Mouse (Mus musculus) thymus, adult 2 months (tissue): ENCODE data around the gene Rita1. TPM values are rescaled to one million over a fixed set of nuclear protein-coding genes. Genes with fewer than 3 reads are reported as not detected.

ENCODE experiments used
- DNase-seq: peaks from one replicate; pipeline ENCODE4 v3.0.0; 2021
- H3K27ac ChIP-seq: fragments of 200-500 bp; 2 replicates; pipeline ENCODE4 v1.5.1; 2012; ENCODE audit warnings: low read length, control low read depth; ENCODE audit not compliant: control insufficient read depth, insufficient read depth
- H3K27me3 ChIP-seq: fragments of 200-500 bp; 2 replicates; pipeline ENCODE4 v1.6.1; 2012; ENCODE audit warnings: mild to moderate bottlenecking, low read length, moderate library complexity, mixed read lengths; ENCODE audit not compliant: control insufficient read depth, insufficient read depth
- H3K36me3 ChIP-seq: fragments of 200-500 bp; 2 replicates; pipeline ENCODE4 v1.6.1; 2012; ENCODE audit warnings: mild to moderate bottlenecking, low read length, moderate library complexity; ENCODE audit not compliant: control insufficient read depth, insufficient read depth
- H3K4me1 ChIP-seq: fragments of 200-500 bp; replicated peaks from 2 replicates; pipeline ENCODE4 v1.6.1; 2012; ENCODE audit warnings: low read length; ENCODE audit not compliant: control insufficient read depth, insufficient read depth
- H3K4me3 ChIP-seq: fragments of 200-500 bp; 2 replicates; pipeline ENCODE4 v1.5.1; 2012; ENCODE audit warnings: mild to moderate bottlenecking, low read length, control low read depth, moderate library complexity; ENCODE audit not compliant: control insufficient read depth, insufficient read depth
- CTCF ChIP-seq: fragments of 200-500 bp; IDR thresholded peaks from 2 replicates; pipeline ENCODE4 v1.5.1; 2012; ENCODE audit warnings: mild to moderate bottlenecking, control low read depth, low read length, moderate library complexity, borderline replicate concordance; ENCODE audit not compliant: control insufficient read depth, poor library complexity, insufficient read depth; ENCODE audit errors: extremely low read depth
- POLR2A ChIP-seq: fragments of 200-500 bp; IDR thresholded peaks from 2 replicates; pipeline ENCODE4 v1.6.1; 2012; ENCODE audit warnings: mild to moderate bottlenecking, low read length, control low read depth, moderate library complexity; ENCODE audit not compliant: control insufficient read depth, poor library complexity, insufficient read depth; ENCODE audit errors: extremely low read depth
- WGBS: fragments of 180-500 bp; shearing (Covaris S2); methylation state at CpG from one replicate; pipeline ENCODE4 v1.1.7; 2018; 5-methylcytosine and 5-hydroxymethylcytosine counted together
- polyA plus RNA-seq: library from polyadenylated mRNA; depleted of rRNA; stranded (reverse); fragments of >200 nt; gene quantifications from 2 replicates; pipeline ENCODE4 v1.2.3, GENCODE M21; 2012

The Rita1 gene
- polyA plus RNA-seq, 1 experiment: 20.6 TPM

DNA sequence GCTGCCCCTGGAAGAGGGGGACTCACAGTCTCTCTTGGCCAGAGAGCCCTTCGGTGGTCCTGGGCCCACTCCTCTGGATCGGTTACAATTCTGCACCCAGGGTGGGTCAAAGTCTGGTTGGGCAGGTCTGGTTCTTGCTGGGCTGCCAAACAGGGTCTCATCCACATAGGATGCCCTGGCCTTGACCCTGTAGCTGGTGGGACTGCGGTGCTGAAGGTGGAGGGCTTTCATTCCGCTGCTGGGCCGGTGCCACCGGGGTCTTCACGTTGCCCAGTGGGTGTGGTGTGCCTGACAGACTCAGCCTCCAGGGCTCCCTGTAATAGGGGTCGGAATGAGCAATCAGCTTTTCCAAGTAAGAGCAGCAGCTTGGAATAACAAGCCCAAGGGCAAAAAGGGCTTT is 973 bp downstream of the Rita1 start:
- H3K4me1 ChIP-seq: peaks cover 15% of the 10 kb centered on the region
- DNase-seq: no peak
- TF ChIP-seq CTCF: no peak
- no peak for TF ChIP-seq POLR2A
- H3K27me3 ChIP-seq: no peaks in the 10 kb centered on the region
- WGBS: 86% methylated on average over 8 of the region's 8 CpGs
- no peak overlapping the region for H3K4me3 ChIP-seq
- no peak overlapping the region for H3K27ac ChIP-seq
- H3K36me3 ChIP-seq: no peaks in the 10 kb centered on the region

DNA sequence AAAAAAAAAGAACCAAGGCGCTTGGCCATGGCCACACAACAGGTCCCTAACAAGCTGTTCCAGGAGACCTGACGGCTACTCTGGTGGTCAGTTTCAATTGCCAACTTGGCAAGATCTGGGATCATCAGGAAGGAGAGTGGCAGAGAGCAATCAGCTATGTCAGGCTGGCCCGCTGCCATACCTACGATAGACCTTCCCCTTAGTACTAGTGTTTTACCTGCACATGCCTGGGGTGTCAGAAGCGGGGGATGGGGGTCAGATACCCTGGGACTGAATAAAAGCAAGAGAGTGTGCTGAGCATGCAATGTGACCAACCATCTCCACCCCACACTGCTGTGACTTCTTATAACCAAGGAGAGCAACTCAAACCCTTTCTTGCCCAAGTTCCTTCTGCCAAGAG is 1.5 kb downstream of the Rita1 start:
- H3K4me3 ChIP-seq: no peak overlapping the region
- no peak overlapping the region for H3K27ac ChIP-seq
- DNase-seq: no peak
- H3K4me1 ChIP-seq: peaks cover 15% of the 10 kb centered on the region
- no peaks in the 10 kb centered on the region for H3K27me3 ChIP-seq
- WGBS: 97% methylated on average over 5 of the region's 5 CpGs
- no peaks in the 10 kb centered on the region for H3K36me3 ChIP-seq
- no peak for TF ChIP-seq POLR2A
- TF ChIP-seq CTCF: no peak

DNA sequence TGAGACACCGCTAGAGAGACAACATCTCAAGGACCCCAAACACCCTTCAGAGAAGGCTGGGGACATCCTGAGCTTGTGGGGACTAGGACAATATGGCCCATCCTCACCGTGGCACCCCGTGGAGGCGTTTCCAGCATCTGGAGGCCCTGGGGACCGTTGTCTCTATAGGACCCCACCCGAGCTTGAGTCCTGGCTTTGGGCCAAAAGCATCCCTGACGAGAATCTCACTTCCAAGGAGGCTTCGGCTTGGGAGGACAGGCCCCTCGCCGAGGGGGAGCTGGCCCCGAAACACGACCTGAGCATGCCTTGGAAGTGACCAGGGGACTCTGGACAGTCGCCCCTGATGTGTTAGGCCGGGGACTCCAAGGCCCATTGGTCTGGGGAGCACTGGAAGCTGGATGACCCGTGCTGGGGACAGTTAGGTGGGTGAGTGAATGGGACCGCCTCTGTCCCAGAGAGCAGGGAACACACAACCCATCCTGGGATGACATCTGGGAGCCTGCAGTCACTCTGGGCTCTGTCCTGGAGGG is 3.1 kb downstream of the Rita1 start:
- DNase-seq: no peak

DNA sequence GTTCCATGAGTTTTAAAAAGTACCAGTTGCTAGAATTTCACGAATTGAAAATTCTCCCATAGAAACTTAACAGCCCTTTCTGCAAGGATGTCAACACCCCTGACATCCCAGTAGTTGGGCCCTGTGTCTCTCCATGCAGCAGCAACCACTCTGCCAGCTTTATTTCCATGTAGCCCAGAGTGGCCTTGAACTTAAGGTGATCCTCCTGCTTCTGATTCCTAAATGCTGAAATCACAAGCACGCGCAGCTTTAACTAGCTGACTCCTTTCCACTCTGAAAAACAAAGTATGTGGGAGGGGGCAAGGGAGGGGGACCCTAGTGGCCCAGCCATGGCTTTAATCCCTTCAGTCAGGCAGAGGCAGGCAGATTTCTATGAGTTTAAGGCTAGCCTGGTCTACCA is 5.1 kb downstream of the Rita1 start:
- Histone ChIP-seq H3K4me3 (no peak overlapping the region), H3K27ac (no peak overlapping the region), H3K36me3 (no peaks in the 10 kb centered on the region), H3K27me3 (no peaks in the 10 kb centered on the region), H3K4me1 (peaks cover 16% of the 10 kb centered on the region)
- TF ChIP-seq CTCF: no peak
- TF ChIP-seq POLR2A: no peak
- DNase-seq: no peak
- WGBS: 93% methylated on average over 3 of the region's 3 CpGs

More for the DNA sequence above, 3.1 kb downstream of the Rita1 start:
- WGBS: 90% methylated on average over 16 of the region's 16 CpGs
- Histone ChIP-seq H3K36me3 (no peaks in the 10 kb centered on the region), H3K27ac (no peak overlapping the region), H3K27me3 (no peaks in the 10 kb centered on the region), H3K4me3 (no peak overlapping the region), H3K4me1 (peaks cover 21% of the 10 kb centered on the region)
- TF ChIP-seq CTCF (no peak), POLR2A (no peak)

DNA sequence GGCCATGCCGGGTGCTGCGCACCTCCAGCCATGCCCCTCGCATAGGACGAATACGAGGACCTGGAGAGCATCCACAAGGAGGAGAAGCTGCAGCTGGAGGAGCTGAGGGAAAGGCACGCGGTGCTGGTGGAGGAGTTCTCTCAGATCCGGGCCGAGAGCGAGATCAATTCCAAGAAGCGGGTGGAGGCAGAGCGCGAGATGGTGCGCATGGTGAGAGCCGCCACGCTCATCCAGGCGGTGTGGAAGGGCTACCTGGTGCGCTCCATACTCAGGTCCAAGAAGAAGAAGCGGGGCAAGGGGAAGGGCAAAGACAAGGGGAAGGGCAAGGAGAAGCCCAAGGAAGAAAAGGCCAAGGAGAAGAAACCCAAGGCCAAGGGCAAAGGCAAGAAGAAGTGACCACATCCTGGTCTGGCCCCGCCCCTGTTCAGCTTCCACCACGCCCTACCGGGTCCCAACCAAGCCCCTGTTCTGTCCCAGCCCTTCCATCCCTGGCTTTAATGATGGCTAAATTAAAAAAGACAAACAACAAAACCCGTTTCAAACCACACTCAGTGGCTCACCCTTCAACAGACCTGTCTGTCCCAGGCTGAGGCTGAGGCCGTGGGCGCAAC is 5.7 kb downstream of the Rita1 start:
- no peak overlapping the region for H3K4me3 ChIP-seq
- WGBS: 86% methylated on average over 25 of the region's 25 CpGs

DNA sequence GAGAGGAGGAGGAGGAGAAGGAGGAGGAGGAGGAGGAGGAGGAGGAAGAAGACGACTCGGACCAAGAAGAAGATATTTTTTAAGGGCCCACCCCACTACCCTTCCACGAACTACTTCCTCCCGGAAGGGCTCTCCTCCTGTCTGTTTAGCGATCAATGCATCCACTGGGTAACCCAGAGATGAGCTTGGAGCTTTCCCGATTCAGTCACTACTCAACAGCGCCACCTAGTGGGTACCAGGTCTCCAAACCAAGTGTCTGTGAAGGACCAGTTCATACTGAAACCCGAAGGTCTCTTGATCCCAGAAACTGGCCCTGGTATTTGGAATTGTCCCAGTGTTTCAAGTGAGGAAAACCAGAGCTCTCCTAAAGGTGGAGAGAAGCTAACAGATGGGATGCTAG is 6.7 kb downstream of the Rita1 start:
- peak; percentile 86 for DNase-seq
- Histone ChIP-seq H3K4me1 (peaks cover 6% of the 10 kb centered on the region), H3K4me3 (no peak overlapping the region), H3K36me3 (no peaks in the 10 kb centered on the region), H3K27me3 (no peaks in the 10 kb centered on the region), H3K27ac (no peak overlapping the region)
- TF ChIP-seq CTCF (no peak), POLR2A (no peak)
- WGBS: 2% methylated on average over 8 of the region's 8 CpGs

More for the DNA sequence above, 5.7 kb downstream of the Rita1 start:
- Histone ChIP-seq H3K4me1 (peaks cover 11% of the 10 kb centered on the region), H3K36me3 (no peaks in the 10 kb centered on the region), H3K27me3 (no peaks in the 10 kb centered on the region), H3K27ac (no peak overlapping the region)
- TF ChIP-seq POLR2A: no peak
- TF ChIP-seq CTCF: no peak
- DNase-seq: no peak

DNA sequence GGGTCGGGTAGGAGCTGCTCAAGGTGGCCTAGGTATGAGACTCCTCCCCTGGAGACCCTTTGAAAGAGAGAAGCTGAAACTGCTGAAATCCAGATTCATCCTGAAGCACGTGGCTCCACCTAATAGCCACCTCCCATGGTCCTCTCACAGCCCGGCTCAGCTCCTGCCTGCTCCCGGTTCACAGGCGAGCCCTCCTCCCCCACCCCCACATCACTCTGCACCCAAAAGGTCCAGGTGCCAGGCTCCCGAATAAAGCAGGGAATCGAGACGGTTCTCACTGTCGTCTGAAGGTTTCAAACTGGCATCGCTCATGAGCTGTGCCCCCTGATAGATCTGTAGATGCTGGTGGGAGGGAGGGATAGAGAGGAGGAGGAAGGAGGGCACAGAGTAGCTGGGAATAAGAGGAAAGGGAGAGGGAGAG is 7.1 kb downstream of the Rita1 start:
- no peak overlapping the region for H3K4me3 ChIP-seq
- no peak overlapping the region for H3K27ac ChIP-seq
- WGBS: 5% methylated on average over 10 of the region's 10 CpGs
- TF ChIP-seq POLR2A: no peak; the same call in 1 of the 2 replicates
- TF ChIP-seq CTCF: no peak
- H3K36me3 ChIP-seq: no peaks in the 10 kb centered on the region
- H3K4me1 ChIP-seq: peaks cover 6% of the 10 kb centered on the region
- no peaks in the 10 kb centered on the region for H3K27me3 ChIP-seq
- DNase-seq: no peak
